Mouse (Mus musculus): ENCODE results near the gene Card10.

DNA sequence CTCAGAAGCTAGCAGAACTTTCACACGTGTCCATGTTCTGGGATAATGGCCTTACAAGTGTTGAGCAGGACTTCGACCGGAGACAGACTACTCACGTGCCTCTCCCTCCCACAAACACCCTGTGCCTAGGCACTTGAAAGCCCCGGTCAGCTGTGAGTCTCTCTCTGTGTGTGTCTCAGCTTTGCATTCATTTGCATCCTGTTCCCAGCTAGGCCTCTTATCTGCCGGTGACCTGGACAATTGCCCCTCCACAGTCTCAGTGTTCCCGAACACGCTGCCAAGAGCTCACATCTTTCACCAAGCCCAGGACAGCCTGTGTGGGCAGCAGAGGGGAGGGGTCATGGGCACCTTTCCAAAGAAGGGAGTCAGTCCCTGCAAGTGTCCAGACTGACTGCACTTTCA lies 658 bp upstream of the Card10 start:
- TF ChIP-seq CTCF (IDR thresholded peaks at IDR 0.05; ENCODE audit: control insufficient read depth, insufficient read depth, low read length) (no peak), POLR2A (IDR thresholded peaks at IDR 0.05; ENCODE audit: borderline replicate concordance, control insufficient read depth, low read depth, low read length) (no peak)

Data from bone marrow, adult 2 months (tissue).